Mouse (Mus musculus) T-cell, adult 2 months (primary cell): Measurements from ENCODE around the gene Sohlh1.
"Not testable (repeated sequence)": the region's sequence is repeated elsewhere in the genome, so short reads cannot be mapped to it uniquely, and the experiment has no call there.

Experiments used
- DNase-seq: peaks from one replicate; pipeline ENCODE4 v3.0.0; 2022; ENCODE audit warnings: low spot score

The Sohlh1 gene

GRCm38 (mm10) chr2:25836291-25836690 is 10.8 kb downstream of the Sohlh1 start:
- DNase-seq: peak; percentile 40

- no peak for DNase-seq
These were observed 16.3 kb downstream of the Sohlh1 start for GRCm38 (mm10) chr2:25830786-25831185.

- peak; percentile 61 for DNase-seq
These were observed 18.6 kb downstream of the Sohlh1 start for GRCm38 (mm10) chr2:25828344-25828947.

GRCm38 (mm10) chr2:25824751-25825150 is 22.3 kb downstream of the Sohlh1 start:
- no peak for DNase-seq

GRCm38 (mm10) chr2:25822806-25823205 is 24.2 kb downstream of the Sohlh1 start, which contains the start of gene Lcn9:
TSS of gene Lcn9 (plus strand) at chr2:25823153.
- DNase-seq: no peak

GRCm38 (mm10) chr2:25815748-25816147 is 31.3 kb downstream of the Sohlh1 start, which contains the start of gene Glt6d1:
TSS of gene Glt6d1 (minus strand) at chr2:25815848.
- not testable (repeated sequence) for DNase-seq

- no peak for DNase-seq
These were observed 33.7 kb downstream of the Sohlh1 start for GRCm38 (mm10) chr2:25813364-25813763.

- DNase-seq: no peak
These were observed 35.3 kb downstream of the Sohlh1 start for GRCm38 (mm10) chr2:25811711-25812110.

- DNase-seq: no peak
These were observed 49.0 kb downstream of the Sohlh1 start for GRCm38 (mm10) chr2:25798065-25798464.

GRCm38 (mm10) chr2:25797635-25798034 is 49.4 kb downstream of the Sohlh1 start:
- no peak for DNase-seq
